Mouse (Mus musculus) bone marrow macrophage, adult 2 months (primary cell): Measurements from ENCODE around the gene Syt3.

ENCODE experiments used
- CTCF ChIP-seq: IDR thresholded peaks from 2 replicates; pipeline ENCODE4 v1.5.1; 2012; ENCODE audit warnings: low read depth, mild to moderate bottlenecking, low read length, moderate library complexity
- POLR2A ChIP-seq: IDR thresholded peaks from 2 replicates; pipeline ENCODE4 v1.6.1; 2012; ENCODE audit warnings: mild to moderate bottlenecking, low read depth, low read length, borderline replicate concordance

DNA sequence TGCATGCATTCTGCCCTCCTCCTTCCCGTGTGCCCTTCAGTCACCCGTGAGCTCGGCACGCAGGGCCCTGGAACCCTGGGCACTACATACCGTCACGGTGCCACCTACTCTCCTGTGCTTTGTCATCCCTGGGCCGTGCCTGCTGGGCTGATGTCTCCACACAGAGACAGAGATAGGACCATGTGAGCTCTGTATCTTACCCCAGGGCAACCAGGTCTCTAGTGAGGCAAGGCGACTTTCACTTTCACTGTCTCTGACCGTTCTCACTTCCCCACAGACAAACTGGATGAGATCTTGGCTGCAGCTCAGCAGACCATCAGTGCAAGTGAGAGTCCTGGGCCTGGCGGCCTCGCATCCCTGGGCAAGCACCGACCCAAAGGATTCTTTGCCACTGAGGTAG lies 39.3 kb upstream of the Syt3 start:
- TF ChIP-seq POLR2A (no peak), CTCF (no peak)
